Mouse (Mus musculus): Measurements from ENCODE around the gene Asna1. TPM values are rescaled to one million over a fixed set of nuclear protein-coding genes. Genes with fewer than 3 reads are reported as not detected.

Gene Asna1
- total and polyA plus RNA-seq, 3 experiments = 109 to 127 (median 119) TPM

DNA sequence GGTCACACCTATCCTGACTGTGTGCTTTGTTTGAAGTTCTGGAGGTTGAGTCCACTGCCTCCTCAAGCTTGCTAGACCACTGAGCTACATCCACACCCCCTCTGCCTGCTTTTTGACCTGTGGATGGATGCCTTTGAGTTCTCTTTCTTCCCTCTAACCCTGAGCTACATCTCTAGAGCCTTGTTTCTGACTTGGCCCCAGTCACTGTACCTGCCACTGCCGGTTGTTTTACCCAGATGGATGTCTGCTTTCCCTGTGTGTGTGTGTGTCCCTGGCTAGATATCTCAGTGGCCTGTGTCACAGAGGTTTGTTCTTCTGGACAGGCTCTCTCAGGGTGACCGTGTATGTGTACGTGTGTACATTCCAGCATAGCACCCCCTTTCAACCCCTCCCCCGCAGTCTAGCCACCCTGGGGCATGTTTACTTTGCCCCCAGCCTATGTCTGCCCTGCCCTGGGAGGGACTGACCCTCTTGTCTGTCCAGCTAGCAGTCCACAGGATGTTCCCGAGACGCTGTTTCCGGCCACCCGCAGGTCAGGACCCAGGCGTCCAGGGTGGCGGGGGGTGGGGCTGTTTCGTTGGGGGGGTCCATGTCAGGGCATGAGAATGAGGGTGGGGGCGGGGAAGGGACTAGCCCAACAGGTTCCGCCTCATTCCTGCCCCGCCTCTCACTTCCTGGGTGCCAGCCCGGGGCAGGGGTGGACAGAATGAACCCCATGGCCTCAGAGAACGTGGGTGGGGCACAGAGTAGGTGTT lies 40.6 kb downstream of the Asna1 start (continued):
- no peak for TF ChIP-seq MAFK (IDR thresholded peaks at IDR 0.05; ENCODE audit: insufficient replicate concordance, low read length)
- no peak for TF ChIP-seq NELFE (IDR thresholded peaks at IDR 0.05; ENCODE audit: low read depth, low read length)
- TF ChIP-seq E2F4 (IDR thresholded peaks at IDR 0.05; ENCODE audit: insufficient replicate concordance, low read depth, low read length) = no peak
- TF ChIP-seq CTCF (conservative IDR thresholded peaks at IDR 0.05 in 1 of 2, IDR thresholded peaks at IDR 0.05 in 1 of 2; ENCODE audit: low read depth in 2 of 2, low read length in 2 of 2) = no peak
- peak; percentile 85 for TF ChIP-seq ELF1 (IDR thresholded peaks at IDR 0.05; ENCODE audit: low read depth, low read length)
- peak; percentile 35; the same call in 1 of the 2 replicates for TF ChIP-seq MXI1 (IDR thresholded peaks at IDR 0.05; ENCODE audit: low read depth, low read length)
- TF ChIP-seq HCFC1 (IDR thresholded peaks at IDR 0.05; ENCODE audit: low read depth, low read length) = no peak
- TF ChIP-seq ZMIZ1 (IDR thresholded peaks at IDR 0.05; ENCODE audit: low read depth, low read length) = no peak
- TF ChIP-seq MYC (IDR thresholded peaks at IDR 0.05; ENCODE audit: low read depth, low read length) = no peak; the same call in 1 of the 2 replicates

DNA sequence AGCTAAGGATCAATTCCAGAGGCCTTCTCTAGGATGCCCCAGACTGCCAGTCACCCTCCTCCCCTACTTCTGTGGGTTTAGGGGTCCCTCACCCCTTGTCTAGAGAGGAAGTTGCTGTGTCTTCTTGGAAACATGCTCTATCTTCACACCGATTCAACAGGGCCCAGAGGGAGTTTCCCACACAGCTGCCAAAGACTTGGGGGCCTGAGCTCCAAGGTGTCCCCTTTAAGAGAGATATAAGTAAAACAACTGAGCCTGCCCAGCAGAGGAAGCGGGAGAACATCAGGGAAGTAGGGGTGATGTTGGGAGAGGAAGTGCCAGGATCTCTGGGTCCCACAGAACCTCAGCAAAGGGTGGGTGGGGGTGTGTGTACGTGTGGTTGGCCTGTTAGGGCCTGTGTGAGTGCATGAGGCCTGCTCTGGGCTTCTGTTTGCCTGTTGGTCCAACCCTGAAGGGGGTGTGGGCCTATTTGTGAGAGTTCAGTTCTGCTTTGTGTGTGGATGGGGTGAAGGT lies 42.5 kb downstream of the Asna1 start:
- in situ Hi-C loops (cut with MboI; ENCODE audit: low pct_ligation_motif_present, low pct_unique_long_range_greater_than_20kb, low sequenced_read_pairs) = no loop called here
- Histone ChIP-seq H3K4me1 (ENCODE audit: control insufficient read depth in 1 of 2, insufficient read depth in 2 of 2) (peaks cover 35 to 62% of the 10 kb centered on the region in 2 experiments), H3K27ac (ENCODE audit: insufficient read depth, low read depth) (peak overlapping the region; percentile 94), H3K79me2 (replicated peaks; ENCODE audit: control insufficient read depth, extremely low read depth, insufficient read depth, poor library complexity, severe bottlenecking) (peaks cover 9% of the 10 kb centered on the region), H3K9me3 (replicated peaks; ENCODE audit: low read length) (no peaks in the 10 kb centered on the region), H3K4me2 (ENCODE audit: insufficient read depth, low read depth, poor library complexity, severe bottlenecking) (peak overlapping the region; percentile 55), H3K27me3 (replicated peaks) (no peaks in the 10 kb centered on the region), H3K9ac (ENCODE audit: insufficient read depth, low read depth) (peak overlapping the region; percentile 68), H3K4me3 (replicated peaks in 1 of 3; ENCODE audit: low read depth in 2 of 3, low read length in 2 of 3, poor library complexity in 1 of 3) (peak overlapping the region; percentile 2 to 94 (median 14)), H3K36me3 (replicated peaks in 1 of 2; ENCODE audit: control insufficient read depth in 1 of 2, insufficient read depth in 1 of 2, low read length in 1 of 2) (peaks cover under 1% of the 10 kb centered on the region in 2 experiments)
- peak; percentile 83 for DNase-seq (ENCODE audit: extremely low read depth)
- dilution Hi-C loops (cut with MboI; ENCODE audit: extremely low pct_ligation_motif_present, extremely low pct_unique_long_range_greater_than_20kb, low sequenced_read_pairs) = no loop called here
- no peak for TF ChIP-seq RCOR1 (conservative IDR thresholded peaks at IDR 0.05; ENCODE audit: low read depth, low read length)
- no peak for TF ChIP-seq CTCF (conservative IDR thresholded peaks at IDR 0.05 in 1 of 2, IDR thresholded peaks at IDR 0.05 in 1 of 2; ENCODE audit: low read depth in 2 of 2, low read length in 2 of 2)
- TF ChIP-seq JUND (conservative IDR thresholded peaks at IDR 0.05; ENCODE audit: low read depth, low read length) = no peak
- no peak for TF ChIP-seq USF1 (IDR thresholded peaks at IDR 0.05; ENCODE audit: low read depth, low read length)
- peak; percentile 37; the same call in 1 of the 2 replicates for TF ChIP-seq CHD2 (IDR thresholded peaks at IDR 0.05; ENCODE audit: low read length)
- no peak for TF ChIP-seq GABPA (IDR thresholded peaks at IDR 0.05; ENCODE audit: insufficient replicate concordance, low read depth, low read length)
- TF ChIP-seq UBTF (IDR thresholded peaks at IDR 0.05; ENCODE audit: low read depth, low read length) = peak; percentile 53; the same call in 1 of the 2 replicates
- no peak for TF ChIP-seq POLR2AphosphoS2 (IDR thresholded peaks at IDR 0.05; ENCODE audit: low read depth, low read length)
- no peak for TF ChIP-seq ZMIZ1 (IDR thresholded peaks at IDR 0.05; ENCODE audit: low read depth, low read length)
- TF ChIP-seq MAFK (IDR thresholded peaks at IDR 0.05; ENCODE audit: insufficient replicate concordance, low read length) = no peak
- no peak for TF ChIP-seq USF2 (conservative IDR thresholded peaks at IDR 0.05; ENCODE audit: low read depth, low read length)
- TF ChIP-seq ELF1 (IDR thresholded peaks at IDR 0.05; ENCODE audit: low read depth, low read length) = peak; percentile 42; the same call in 1 of the 2 replicates
- TF ChIP-seq NELFE (IDR thresholded peaks at IDR 0.05; ENCODE audit: low read depth, low read length) = no peak
- no peak for TF ChIP-seq MYC (IDR thresholded peaks at IDR 0.05; ENCODE audit: low read depth, low read length)
- TF ChIP-seq JUN (IDR thresholded peaks at IDR 0.05; ENCODE audit: insufficient read depth, low read depth, low read length) = no peak
- TF ChIP-seq HCFC1 (IDR thresholded peaks at IDR 0.05; ENCODE audit: low read depth, low read length) = no peak
- no peak for TF ChIP-seq SIN3A (IDR thresholded peaks at IDR 0.05; ENCODE audit: low read length)
- peak; percentile 68 for TF ChIP-seq POLR2A (IDR thresholded peaks at IDR 0.05; ENCODE audit: low read depth, low read length)
- no peak; the same call in 1 of the 2 replicates for TF ChIP-seq IRF4 (IDR thresholded peaks at IDR 0.05; ENCODE audit: low read depth, low read length)
- no peak for TF ChIP-seq RAD21 (IDR thresholded peaks at IDR 0.05; ENCODE audit: low read depth, low read length)
- peak; percentile 67; the same call in 1 of the 2 replicates for TF ChIP-seq MXI1 (IDR thresholded peaks at IDR 0.05; ENCODE audit: low read depth, low read length)
- TF ChIP-seq KAT2A (IDR thresholded peaks at IDR 0.05; ENCODE audit: insufficient replicate concordance, low read length) = no peak
- TF ChIP-seq PAX5 (IDR thresholded peaks at IDR 0.05; ENCODE audit: low read length) = no peak
- TF ChIP-seq MEF2A (IDR thresholded peaks at IDR 0.05; ENCODE audit: borderline replicate concordance, low read depth, low read length) = peak; percentile 12; the same call in 1 of the 2 replicates
- peak; percentile 14; the same call in 1 of the 2 replicates for TF ChIP-seq CHD1 (IDR thresholded peaks at IDR 0.05; ENCODE audit: low read depth, low read length)
- TF ChIP-seq E2F4 (IDR thresholded peaks at IDR 0.05; ENCODE audit: insufficient replicate concordance, low read depth, low read length) = no peak
- no peak for TF ChIP-seq SMC3 (IDR thresholded peaks at IDR 0.05; ENCODE audit: low read depth, low read length)
- TF ChIP-seq EP300 (IDR thresholded peaks at IDR 0.05; ENCODE audit: low read length) = peak; percentile 27; the same call in 1 of the 2 replicates
- no peak for TF ChIP-seq BHLHE40 (IDR thresholded peaks at IDR 0.05; ENCODE audit: low read depth, low read length)
- TF ChIP-seq ZNF384 (IDR thresholded peaks at IDR 0.05; ENCODE audit: low read depth, low read length) = no peak
- no peak for TF ChIP-seq ZKSCAN1 (IDR thresholded peaks at IDR 0.05; ENCODE audit: borderline replicate concordance, low read depth, low read length)
- no peak; the same call in 1 of the 2 replicates for TF ChIP-seq ETS1 (conservative IDR thresholded peaks at IDR 0.05; ENCODE audit: low read depth, low read length)
- no peak for TF ChIP-seq NRF1 (IDR thresholded peaks at IDR 0.05; ENCODE audit: low read depth, low read length)
